Mouse (Mus musculus): ENCODE measurements around the gene Rack1. TPM values are rescaled to one million over a fixed set of nuclear protein-coding genes. Genes with fewer than 3 reads are reported as not detected.
A peak's percentile ranks its signal among the peaks of the same experiment; 100 is the strongest.

The Rack1 gene
- polyA plus RNA-seq, 1 experiment, result 3,051 TPM

DNA sequence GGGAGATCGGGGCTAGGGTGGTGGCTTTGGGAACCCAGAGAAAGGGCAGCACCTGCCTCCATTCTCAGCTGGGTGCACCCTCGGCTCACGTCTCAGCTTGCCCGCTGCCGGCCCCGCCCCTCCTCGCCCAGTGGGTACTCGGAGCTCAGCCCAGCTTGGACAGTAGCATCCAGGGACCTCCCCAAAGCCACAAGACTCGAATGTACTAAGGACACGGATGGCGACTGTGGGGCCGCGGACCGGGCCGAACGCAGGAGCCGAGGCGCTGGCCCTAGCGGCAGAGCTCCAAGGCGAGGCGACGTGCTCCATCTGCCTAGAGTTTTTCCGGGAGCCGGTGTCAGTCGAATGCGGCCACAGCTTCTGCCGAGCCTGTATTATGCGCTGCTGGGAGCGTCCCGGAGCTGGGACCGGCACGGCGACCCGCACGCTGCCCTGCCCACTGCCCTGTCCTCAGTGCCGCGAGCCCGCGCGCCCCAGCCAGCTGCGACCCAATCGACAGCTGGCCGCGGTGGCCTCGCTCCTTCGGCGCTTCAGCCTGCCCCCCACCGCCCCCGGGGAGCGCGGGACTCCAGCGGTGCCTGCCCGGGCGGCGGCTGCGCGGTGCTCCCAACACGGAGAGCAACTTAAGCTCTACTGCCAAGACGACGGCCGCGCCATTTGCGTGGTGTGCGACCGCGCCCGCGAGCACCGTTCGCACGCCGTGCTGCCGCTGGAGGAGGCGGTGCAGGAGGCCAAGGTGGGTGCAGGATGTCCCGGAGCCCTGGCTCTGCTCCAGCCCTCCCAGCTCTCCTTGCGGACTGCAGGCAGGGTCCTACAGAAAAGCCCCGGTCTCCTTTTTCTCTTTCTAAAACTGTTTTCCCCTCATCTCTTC, 37.4 kb downstream of the Rack1 start:
- Histone ChIP-seq H3ac (ENCODE audit: control insufficient read depth, insufficient read length, low read depth) (peak overlapping the region; percentile 83), H3K79me3 (ENCODE audit: low read depth) (no peaks in the 10 kb centered on the region), H3K79me2 (ENCODE audit: control insufficient read depth, insufficient read depth) (no peaks in the 10 kb centered on the region), H3K27me3 (ENCODE audit: control insufficient read depth, insufficient read depth, insufficient read length) (no peaks in the 10 kb centered on the region), H3K4me3 (ENCODE audit: insufficient read depth, poor library complexity, severe bottlenecking) (peak overlapping the region; percentile 56), H3K36me3 (ENCODE audit: control insufficient read depth, insufficient read depth) (no peaks in the 10 kb centered on the region)
- TF ChIP-seq CTCF (IDR thresholded peaks at IDR 0.05; ENCODE audit: control insufficient read depth, insufficient read depth, insufficient read length), result no peak
- TF ChIP-seq MYOD1 (IDR thresholded peaks at IDR 0.05; ENCODE audit: control insufficient read depth, insufficient read length, low read depth), result no peak
- no peak for TF ChIP-seq MYOG (IDR thresholded peaks at IDR 0.05; ENCODE audit: control insufficient read depth, extremely low read depth, insufficient read length)
- TF ChIP-seq USF1 (IDR thresholded peaks at IDR 0.05; ENCODE audit: low read depth), result no peak
- TF ChIP-seq MAX (IDR thresholded peaks at IDR 0.05), result no peak
- no peak for TF ChIP-seq FOSL1 (IDR thresholded peaks at IDR 0.05; ENCODE audit: insufficient read depth, low read length, poor library complexity, severe bottlenecking)

DNA sequence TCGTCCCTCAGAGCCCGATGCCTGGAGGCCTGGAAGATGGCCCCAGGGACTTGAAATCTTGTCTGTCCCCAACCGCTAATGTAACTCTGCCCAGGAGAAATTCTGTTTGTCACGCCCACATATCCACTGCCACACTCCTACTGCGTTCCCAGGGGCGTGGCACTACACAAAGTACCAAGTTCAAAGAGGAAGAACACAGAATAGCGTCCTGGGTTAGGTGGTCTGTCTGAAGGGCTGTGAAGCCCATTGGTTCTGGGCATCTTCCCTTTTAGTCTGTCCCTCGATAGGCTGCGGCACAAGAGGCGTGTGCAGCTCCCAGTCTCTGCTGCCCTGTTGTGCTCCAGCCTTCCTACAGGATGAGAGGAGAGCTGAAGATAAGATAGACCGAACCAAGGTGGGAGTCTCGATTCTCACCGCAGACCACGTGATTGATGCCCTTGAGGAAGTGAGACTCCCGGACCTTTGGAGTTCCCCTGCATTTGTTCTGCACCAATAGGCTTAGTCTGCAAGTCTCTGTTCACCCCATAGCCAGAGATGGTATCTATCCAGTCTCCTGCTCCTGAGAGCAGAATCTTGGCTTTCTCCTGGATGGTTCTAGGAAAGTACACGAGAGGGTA, 38.2 kb downstream of the Rack1 start:
- H3ac ChIP-seq (ENCODE audit: control insufficient read depth, insufficient read length, low read depth), result peak overlapping the region; percentile 36
- H3K79me3 ChIP-seq (ENCODE audit: low read depth), result no peaks in the 10 kb centered on the region
- no peaks in the 10 kb centered on the region for H3K27me3 ChIP-seq (ENCODE audit: control insufficient read depth, insufficient read depth, insufficient read length)
- TF ChIP-seq CTCF (IDR thresholded peaks at IDR 0.05; ENCODE audit: control insufficient read depth, insufficient read depth, insufficient read length), result no peak
- peak; percentile 69 for TF ChIP-seq USF1 (IDR thresholded peaks at IDR 0.05; ENCODE audit: low read depth)
- no peaks in the 10 kb centered on the region for H3K36me3 ChIP-seq (ENCODE audit: control insufficient read depth, insufficient read depth)
- H3K4me3 ChIP-seq (ENCODE audit: insufficient read depth, poor library complexity, severe bottlenecking), result peak overlapping the region; percentile 56
- no peaks in the 10 kb centered on the region for H3K79me2 ChIP-seq (ENCODE audit: control insufficient read depth, insufficient read depth)

- Histone ChIP-seq H3K79me3 (ENCODE audit: low read depth) (no peaks in the 10 kb centered on the region), H3ac (ENCODE audit: control insufficient read depth, insufficient read length, low read depth) (no peak overlapping the region), H3K79me2 (ENCODE audit: control insufficient read depth, insufficient read depth) (no peaks in the 10 kb centered on the region), H3K4me3 (ENCODE audit: insufficient read depth, poor library complexity, severe bottlenecking) (peak overlapping the region; percentile 56), H3K36me3 (ENCODE audit: control insufficient read depth, insufficient read depth) (no peaks in the 10 kb centered on the region), H3K27me3 (ENCODE audit: control insufficient read depth, insufficient read depth, insufficient read length) (no peaks in the 10 kb centered on the region)
- TF ChIP-seq MYOD1 (IDR thresholded peaks at IDR 0.05; ENCODE audit: control insufficient read depth, insufficient read length, low read depth) (no peak), USF1 (IDR thresholded peaks at IDR 0.05; ENCODE audit: low read depth) (no peak), CEBPB (IDR thresholded peaks at IDR 0.05; ENCODE audit: low read depth) (no peak), MYOG (IDR thresholded peaks at IDR 0.05; ENCODE audit: control insufficient read depth, extremely low read depth, insufficient read length) (no peak)
Measured at GRCm38 (mm10) chr11:48838879-48839680, 38.9 kb downstream of the Rack1 start.

GRCm38 (mm10) chr11:48840805-48841204, 40.7 kb downstream of the Rack1 start:
- H3K36me3 ChIP-seq (ENCODE audit: control insufficient read depth, insufficient read depth), result no peaks in the 10 kb centered on the region
- no peak for TF ChIP-seq CEBPB (IDR thresholded peaks at IDR 0.05; ENCODE audit: low read depth)
- TF ChIP-seq FOSL1 (IDR thresholded peaks at IDR 0.05; ENCODE audit: insufficient read depth, low read length, poor library complexity, severe bottlenecking), result no peak
- TF ChIP-seq CTCF (IDR thresholded peaks at IDR 0.05; ENCODE audit: control insufficient read depth, insufficient read depth, insufficient read length), result no peak
- no peak for TF ChIP-seq MAX (IDR thresholded peaks at IDR 0.05)
- no peak for TF ChIP-seq MYOG (IDR thresholded peaks at IDR 0.05; ENCODE audit: control insufficient read depth, extremely low read depth, insufficient read length)
- TF ChIP-seq MYOD1 (IDR thresholded peaks at IDR 0.05; ENCODE audit: control insufficient read depth, insufficient read length, low read depth), result no peak
- TF ChIP-seq USF1 (IDR thresholded peaks at IDR 0.05; ENCODE audit: low read depth), result no peak
- no peaks in the 10 kb centered on the region for H3K79me2 ChIP-seq (ENCODE audit: control insufficient read depth, insufficient read depth)
- no peaks in the 10 kb centered on the region for H3K27me3 ChIP-seq (ENCODE audit: control insufficient read depth, insufficient read depth, insufficient read length)
- no peak overlapping the region for H3ac ChIP-seq (ENCODE audit: control insufficient read depth, insufficient read length, low read depth)
- no peak overlapping the region for H3K4me3 ChIP-seq (ENCODE audit: insufficient read depth, poor library complexity, severe bottlenecking)
- no peaks in the 10 kb centered on the region for H3K79me3 ChIP-seq (ENCODE audit: low read depth)

DNA sequence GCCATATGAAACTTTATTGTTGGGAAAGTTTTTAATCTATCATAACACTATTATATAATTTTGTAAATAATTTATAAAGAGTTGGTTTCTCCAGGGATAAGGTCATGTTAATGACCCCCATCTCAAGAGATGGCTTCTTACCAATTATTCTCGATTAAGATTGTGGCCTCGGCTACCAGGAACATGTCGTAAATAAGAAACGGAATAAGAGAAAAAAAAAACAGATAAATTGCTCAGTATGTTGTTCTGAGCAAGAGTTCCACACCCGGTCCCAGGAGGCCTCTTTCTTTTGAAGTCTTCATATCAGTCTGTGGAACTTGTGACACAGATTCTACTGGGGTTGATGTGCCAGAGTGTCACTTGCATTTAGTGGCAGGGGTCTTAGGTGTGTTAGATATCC, 41.1 kb downstream of the Rack1 start:
- no peaks in the 10 kb centered on the region for H3K27me3 ChIP-seq (ENCODE audit: control insufficient read depth, insufficient read depth, insufficient read length)
- H3K79me2 ChIP-seq (ENCODE audit: control insufficient read depth, insufficient read depth), result no peaks in the 10 kb centered on the region
- H3K36me3 ChIP-seq (ENCODE audit: control insufficient read depth, insufficient read depth), result no peaks in the 10 kb centered on the region
- no peak for TF ChIP-seq MAX (IDR thresholded peaks at IDR 0.05)
- no peaks in the 10 kb centered on the region for H3K79me3 ChIP-seq (ENCODE audit: low read depth)
- H3K4me3 ChIP-seq (ENCODE audit: insufficient read depth, poor library complexity, severe bottlenecking), result no peak overlapping the region
- no peak overlapping the region for H3ac ChIP-seq (ENCODE audit: control insufficient read depth, insufficient read length, low read depth)
